Mouse (Mus musculus) cerebellum, adult 2 months (tissue): Measurements from ENCODE around the gene Tmem163. TPM values are rescaled to one million over a fixed set of nuclear protein-coding genes. Genes with fewer than 3 reads are reported as not detected.
A peak's percentile ranks its signal among the peaks of the same experiment; 100 is the strongest.

ENCODE experiments used
- DNase-seq, 2 experiments: peaks; one replicate each; pipeline ENCODE4 v3.0.0; 2021
- H3K27ac ChIP-seq: fragments of 200-500 bp; 2 replicates; pipeline ENCODE4 v1.5.1; 2012; ENCODE audit warnings: low read length, control low read depth, inconsistent platforms; ENCODE audit not compliant: insufficient read depth
- H3K27me3 ChIP-seq: fragments of 200-500 bp; 2 replicates; pipeline ENCODE4 v1.6.1; 2012; ENCODE audit warnings: inconsistent platforms, mild to moderate bottlenecking, low read length, moderate library complexity; ENCODE audit not compliant: control insufficient read depth, insufficient read depth
- H3K4me1 ChIP-seq: fragments of 200-500 bp; 2 replicates; pipeline ENCODE4 v1.6.1; 2011; ENCODE audit warnings: low read length; ENCODE audit not compliant: control insufficient read depth, insufficient read depth
- H3K4me3 ChIP-seq: fragments of 200-500 bp; replicated peaks from 2 replicates; pipeline ENCODE3; 2011; ENCODE audit warnings: mild to moderate bottlenecking, low read depth, low read length, control low read depth; ENCODE audit not compliant: insufficient read depth
- CTCF ChIP-seq: fragments of 200-500 bp; IDR thresholded peaks from 2 replicates; pipeline ENCODE4 v1.5.1; 2011; ENCODE audit warnings: low read depth, mild to moderate bottlenecking, control low read depth, low read length, moderate library complexity, borderline replicate concordance; ENCODE audit not compliant: insufficient read depth
- POLR2A ChIP-seq: fragments of 200-500 bp; IDR thresholded peaks from 2 replicates; pipeline ENCODE4 v1.6.1; 2011; ENCODE audit warnings: low read length, control low read depth, borderline replicate concordance; ENCODE audit not compliant: insufficient read depth
- WGBS: fragments of 180-500 bp; shearing (Covaris S2); methylation state at CpG from one replicate; pipeline ENCODE4 v1.1.7; 2018; 5-methylcytosine and 5-hydroxymethylcytosine counted together
- polyA plus RNA-seq: library from polyadenylated mRNA; depleted of rRNA; stranded (reverse); fragments of >200 nt; gene quantifications from 2 replicates; pipeline ENCODE4 v1.2.3, GENCODE M21; 2012

Tmem163 gene
- polyA plus RNA-seq, 1 experiment, result 106 TPM

GRCm38 (mm10) chr1:127541522-127541921 is 137.8 kb downstream of the Tmem163 start:
- Histone ChIP-seq H3K27ac (peak overlapping the region; percentile 80), H3K27me3 (no peaks in the 10 kb centered on the region), H3K4me1 (peaks cover 30% of the 10 kb centered on the region), H3K4me3 (no peak overlapping the region)
- TF ChIP-seq POLR2A (no peak), CTCF (no peak)
- DNase-seq, result peak; percentile 92 to 97
- 10% methylated on average over 4 of the region's 4 CpGs for WGBS

- peaks cover 25% of the 10 kb centered on the region for H3K4me1 ChIP-seq
- 19% methylated on average over 17 of the region's 17 CpGs for WGBS
- DNase-seq, result peak; percentile 38 to 43
- no peak overlapping the region for H3K4me3 ChIP-seq
- no peaks in the 10 kb centered on the region for H3K27me3 ChIP-seq
- H3K27ac ChIP-seq, result no peak overlapping the region; the same call in 1 of the 2 replicates
- no peak for TF ChIP-seq POLR2A
- no peak for TF ChIP-seq CTCF
These were observed 141.9 kb downstream of the Tmem163 start for GRCm38 (mm10) chr1:127537204-127538038.

GRCm38 (mm10) chr1:127536448-127536847 is 142.9 kb downstream of the Tmem163 start:
- Histone ChIP-seq H3K4me3 (no peak overlapping the region), H3K4me1 (peaks cover 28% of the 10 kb centered on the region), H3K27me3 (no peaks in the 10 kb centered on the region), H3K27ac (no peak overlapping the region)
- DNase-seq, result peak in 1 of 2 experiments; percentile 31
- WGBS, result 15% methylated on average over 5 of the region's 5 CpGs
- TF ChIP-seq POLR2A (no peak), CTCF (no peak)

GRCm38 (mm10) chr1:127531723-127532122 is 147.6 kb downstream of the Tmem163 start:
- H3K4me3 ChIP-seq, result no peak overlapping the region
- H3K27me3 ChIP-seq, result no peaks in the 10 kb centered on the region
- peaks cover 16% of the 10 kb centered on the region for H3K4me1 ChIP-seq
- WGBS, result 74% methylated on average over 5 of the region's 5 CpGs
- H3K27ac ChIP-seq, result no peak overlapping the region
- DNase-seq, result no peak
- TF ChIP-seq POLR2A (no peak), CTCF (no peak)

- no peaks in the 10 kb centered on the region for H3K27me3 ChIP-seq
- peak; percentile 57 to 69 for DNase-seq
- peaks cover 10% of the 10 kb centered on the region for H3K4me1 ChIP-seq
- no peak overlapping the region for H3K4me3 ChIP-seq
- no peak for TF ChIP-seq CTCF
- TF ChIP-seq POLR2A, result no peak
- 37% methylated on average over 14 of the region's 14 CpGs for WGBS
- H3K27ac ChIP-seq, result no peak overlapping the region
These were observed 148.3 kb downstream of the Tmem163 start for GRCm38 (mm10) chr1:127530849-127531580.

GRCm38 (mm10) chr1:127523364-127523763 is 156.0 kb downstream of the Tmem163 start:
- no peak overlapping the region for H3K4me3 ChIP-seq
- no peak for TF ChIP-seq POLR2A
- TF ChIP-seq CTCF, result no peak
- peaks cover 4% of the 10 kb centered on the region for H3K4me1 ChIP-seq
- H3K27ac ChIP-seq, result no peak overlapping the region
- 90% methylated on average over 8 of the region's 8 CpGs for WGBS
- no peak for DNase-seq
- no peaks in the 10 kb centered on the region for H3K27me3 ChIP-seq

- 98% methylated on average over 10 of the region's 10 CpGs for WGBS
- Histone ChIP-seq H3K4me3 (no peak overlapping the region), H3K4me1 (peaks cover 23% of the 10 kb centered on the region; the same call in 1 of the 2 replicates), H3K27ac (no peak overlapping the region), H3K27me3 (no peaks in the 10 kb centered on the region)
- no peak for DNase-seq
- no peak for TF ChIP-seq POLR2A
- TF ChIP-seq CTCF, result no peak
These were observed 164.5 kb downstream of the Tmem163 start for GRCm38 (mm10) chr1:127514888-127515287.
